Mouse (Mus musculus) heart, adult 2 months (tissue): ENCODE measurements around the gene Catsperd.

Experiments used
- CTCF ChIP-seq: fragments of 200-600 bp; IDR thresholded peaks from 2 replicates; pipeline ENCODE4 v1.8.1; 2022; ENCODE audit warnings: antibody characterized with exemption, mild to moderate bottlenecking, moderate library complexity
- EP300 ChIP-seq: fragments of 200-500 bp; IDR thresholded peaks from 2 replicates; pipeline ENCODE4 v1.6.1; 2011; ENCODE audit warnings: low read depth, low read length, control low read depth; ENCODE audit not compliant: insufficient read depth
- POLR2A ChIP-seq: fragments of 200-500 bp; IDR thresholded peaks from 2 replicates; pipeline ENCODE4 v1.6.1; 2011; ENCODE audit warnings: mild to moderate bottlenecking, low read depth, low read length, control low read depth; ENCODE audit not compliant: insufficient read depth

DNA sequence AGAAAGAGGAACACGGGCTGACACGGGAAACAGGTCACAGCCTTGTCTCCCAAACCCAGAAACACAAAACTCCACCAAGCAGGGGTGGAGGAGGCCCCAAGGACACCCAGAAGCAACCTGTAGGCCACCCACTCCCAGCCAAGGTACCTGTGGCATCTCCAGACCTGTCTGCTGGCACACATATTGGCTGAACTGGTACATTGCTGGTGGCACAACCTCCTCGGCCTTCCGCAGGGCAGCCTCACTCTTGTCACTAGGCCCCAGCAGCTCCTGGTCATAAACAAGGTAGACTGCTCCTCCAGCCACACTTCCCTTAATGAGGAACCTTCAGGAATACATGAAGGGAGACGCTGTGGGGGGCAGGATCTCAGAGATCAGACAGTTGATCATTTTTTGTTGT, 19.2 kb upstream of the Catsperd start:
- no peak for TF ChIP-seq POLR2A
- TF ChIP-seq EP300, result no peak
- no peak for TF ChIP-seq CTCF
